Mouse (Mus musculus): ENCODE measurements around the gene Cdc42bpa. TPM values are rescaled to one million over a fixed set of nuclear protein-coding genes. Genes with fewer than 3 reads are reported as not detected.

Cdc42bpa gene
- polyA plus RNA-seq, 1 experiment from 2014 or later, result 27.0 TPM

- Histone ChIP-seq H3K4me3 (replicated peaks; ENCODE audit: low read length) (no peak overlapping the region), H3K9me3 (ENCODE audit: control insufficient read depth, low read length) (no peaks in the 10 kb centered on the region), H3K4me1 (replicated peaks; ENCODE audit: control insufficient read depth, insufficient read depth, low read length) (no peaks in the 10 kb centered on the region), H3K27me3 (ENCODE audit: control insufficient read depth, insufficient read depth, low read length) (no peaks in the 10 kb centered on the region), H3K27ac (no peak overlapping the region), H3K4me2 (replicated peaks) (no peak overlapping the region), H3K36me3 (replicated peaks; ENCODE audit: control insufficient read depth, insufficient read depth) (no peaks in the 10 kb centered on the region), H3K9ac (no peak overlapping the region)
- ATAC-seq (ENCODE audit: low FRiP score), result no peak
- DNase-seq (ENCODE audit: low spot score), result no peak
- whole genome bisulfite sequencing, result 90% methylated on average over 4 of the region's 4 CpGs
Observed at GRCm38 (mm10) chr1:180188951-180189350, 228.7 kb downstream of the Cdc42bpa start.

GRCm38 (mm10) chr1:180191112-180191511, 230.8 kb downstream of the Cdc42bpa start:
- H3K27ac ChIP-seq, result no peak overlapping the region
- no peak for ATAC-seq (ENCODE audit: low FRiP score)
- H3K36me3 ChIP-seq (replicated peaks; ENCODE audit: control insufficient read depth, insufficient read depth), result no peaks in the 10 kb centered on the region
- H3K9me3 ChIP-seq (ENCODE audit: control insufficient read depth, low read length), result no peaks in the 10 kb centered on the region
- no peak overlapping the region for H3K9ac ChIP-seq
- H3K4me3 ChIP-seq (replicated peaks; ENCODE audit: low read length), result no peak overlapping the region
- WGBS, result 90% methylated on average over 8 of the region's 8 CpGs
- H3K27me3 ChIP-seq (ENCODE audit: control insufficient read depth, insufficient read depth, low read length), result no peaks in the 10 kb centered on the region
- H3K4me2 ChIP-seq (replicated peaks), result no peak overlapping the region
- H3K4me1 ChIP-seq (replicated peaks; ENCODE audit: control insufficient read depth, insufficient read depth, low read length), result peaks cover 6% of the 10 kb centered on the region; the same call in 1 of the 2 replicates
- no peak for DNase-seq (ENCODE audit: low spot score)

GRCm38 (mm10) chr1:180191651-180192220, 231.5 kb downstream of the Cdc42bpa start:
- no peak overlapping the region for H3K4me3 ChIP-seq (replicated peaks; ENCODE audit: low read length)
- H3K9me3 ChIP-seq (ENCODE audit: control insufficient read depth, low read length), result no peaks in the 10 kb centered on the region
- ATAC-seq (ENCODE audit: low FRiP score) (no peak), DNase-seq (ENCODE audit: low spot score) (no peak)
- no peak overlapping the region for H3K9ac ChIP-seq
- 65% methylated on average over 7 of the region's 7 CpGs for WGBS
- no peak overlapping the region for H3K4me2 ChIP-seq (replicated peaks)
- peaks cover 6% of the 10 kb centered on the region; the same call in 1 of the 2 replicates for H3K4me1 ChIP-seq (replicated peaks; ENCODE audit: control insufficient read depth, insufficient read depth, low read length)
- no peaks in the 10 kb centered on the region for H3K36me3 ChIP-seq (replicated peaks; ENCODE audit: control insufficient read depth, insufficient read depth)
- H3K27me3 ChIP-seq (ENCODE audit: control insufficient read depth, insufficient read depth, low read length), result no peaks in the 10 kb centered on the region
- no peak overlapping the region for H3K27ac ChIP-seq

GRCm38 (mm10) chr1:180192866-180193265, 232.6 kb downstream of the Cdc42bpa start:
- WGBS, result 57% methylated on average over 4 of the region's 4 CpGs
- ATAC-seq (ENCODE audit: low FRiP score), result no peak

DNA sequence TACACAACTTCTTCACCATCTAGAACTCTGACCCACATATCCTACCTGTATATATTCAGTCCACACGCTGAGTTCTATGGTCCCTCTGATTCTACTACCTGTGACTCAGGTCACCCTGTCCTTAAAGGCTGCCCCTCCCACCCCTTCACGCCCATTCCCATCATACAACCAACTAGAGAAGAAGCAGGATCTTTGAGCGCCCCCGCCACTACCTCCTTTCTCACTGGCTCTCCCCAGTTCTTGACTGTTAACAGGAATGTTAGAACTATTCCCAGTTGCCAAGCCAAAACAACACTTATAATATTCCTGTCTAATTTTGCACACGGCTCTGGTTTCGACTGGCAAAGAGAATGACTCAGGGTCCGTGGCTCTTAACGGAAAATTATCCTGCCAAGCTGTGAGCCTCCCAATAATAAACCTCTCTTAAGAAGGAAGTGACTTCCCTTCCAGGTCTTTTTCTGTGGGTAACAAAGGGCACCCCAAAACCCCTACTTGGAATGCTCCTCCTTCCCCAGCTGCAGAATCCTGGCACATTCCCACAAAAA, 233.2 kb downstream of the Cdc42bpa start:
- no peak for ATAC-seq (ENCODE audit: low FRiP score)
- H3K4me2 ChIP-seq (replicated peaks), result no peak overlapping the region
- no peak overlapping the region for H3K27ac ChIP-seq
- H3K9ac ChIP-seq, result no peak overlapping the region
- no peak overlapping the region for H3K4me3 ChIP-seq (replicated peaks; ENCODE audit: low read length)
- H3K9me3 ChIP-seq (ENCODE audit: control insufficient read depth, low read length), result no peaks in the 10 kb centered on the region
- H3K27me3 ChIP-seq (ENCODE audit: control insufficient read depth, insufficient read depth, low read length), result no peaks in the 10 kb centered on the region
- peaks cover 6% of the 10 kb centered on the region; the same call in 1 of the 2 replicates for H3K4me1 ChIP-seq (replicated peaks; ENCODE audit: control insufficient read depth, insufficient read depth, low read length)
- 88% methylated on average over 8 of the region's 8 CpGs for WGBS
- H3K36me3 ChIP-seq (replicated peaks; ENCODE audit: control insufficient read depth, insufficient read depth), result no peaks in the 10 kb centered on the region
- no peak for DNase-seq (ENCODE audit: low spot score)

More at GRCm38 (mm10) chr1:180192866-180193265, 232.6 kb downstream of the Cdc42bpa start:
- H3K36me3 ChIP-seq (replicated peaks; ENCODE audit: control insufficient read depth, insufficient read depth), result no peaks in the 10 kb centered on the region
- no peaks in the 10 kb centered on the region for H3K9me3 ChIP-seq (ENCODE audit: control insufficient read depth, low read length)
- no peak overlapping the region for H3K4me2 ChIP-seq (replicated peaks)
- DNase-seq (ENCODE audit: low spot score), result no peak
- H3K27ac ChIP-seq, result no peak overlapping the region
- no peak overlapping the region for H3K4me3 ChIP-seq (replicated peaks; ENCODE audit: low read length)
- peaks cover 6% of the 10 kb centered on the region; the same call in 1 of the 2 replicates for H3K4me1 ChIP-seq (replicated peaks; ENCODE audit: control insufficient read depth, insufficient read depth, low read length)
- H3K27me3 ChIP-seq (ENCODE audit: control insufficient read depth, insufficient read depth, low read length), result no peaks in the 10 kb centered on the region
- H3K9ac ChIP-seq, result no peak overlapping the region

DNA sequence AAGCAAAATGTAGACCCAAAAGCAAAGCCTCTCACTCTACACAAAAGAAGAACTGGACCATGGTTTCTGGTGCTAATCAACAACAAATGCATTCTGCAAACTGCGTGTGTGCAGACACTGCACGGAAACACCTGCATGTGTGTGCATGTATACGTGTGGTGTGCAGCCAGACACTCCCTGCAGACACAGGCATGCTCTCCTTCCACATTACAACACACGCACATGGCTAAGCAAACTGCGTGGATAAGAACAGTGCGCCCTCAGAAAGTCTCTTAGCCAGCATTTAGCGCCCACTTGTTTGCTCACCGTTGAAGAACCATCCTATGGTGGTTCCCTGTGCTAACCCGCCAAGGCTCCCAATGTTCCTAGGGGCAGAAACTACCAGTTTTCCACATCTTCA, 233.8 kb downstream of the Cdc42bpa start:
- Histone ChIP-seq H3K9me3 (ENCODE audit: control insufficient read depth, low read length) (no peaks in the 10 kb centered on the region), H3K9ac (no peak overlapping the region), H3K4me2 (replicated peaks) (no peak overlapping the region), H3K36me3 (replicated peaks; ENCODE audit: control insufficient read depth, insufficient read depth) (no peaks in the 10 kb centered on the region), H3K4me3 (replicated peaks; ENCODE audit: low read length) (no peak overlapping the region), H3K27ac (no peak overlapping the region), H3K27me3 (ENCODE audit: control insufficient read depth, insufficient read depth, low read length) (no peaks in the 10 kb centered on the region), H3K4me1 (replicated peaks; ENCODE audit: control insufficient read depth, insufficient read depth, low read length) (peaks cover 6% of the 10 kb centered on the region; the same call in 1 of the 2 replicates)
- ATAC-seq (ENCODE audit: low FRiP score) (no peak), DNase-seq (ENCODE audit: low spot score) (no peak)
- 89% methylated on average over 9 of the region's 9 CpGs for WGBS

GRCm38 (mm10) chr1:180194781-180195471, 234.7 kb downstream of the Cdc42bpa start:
- ATAC-seq (ENCODE audit: low FRiP score), result no peak
- Histone ChIP-seq H3K27me3 (ENCODE audit: control insufficient read depth, insufficient read depth, low read length) (no peaks in the 10 kb centered on the region), H3K36me3 (replicated peaks; ENCODE audit: control insufficient read depth, insufficient read depth) (no peaks in the 10 kb centered on the region), H3K9ac (peak overlapping the region; percentile 35; the same call in 1 of the 2 replicates), H3K4me3 (replicated peaks; ENCODE audit: low read length) (peak overlapping the region; percentile 58), H3K4me1 (replicated peaks; ENCODE audit: control insufficient read depth, insufficient read depth, low read length) (peaks cover 6% of the 10 kb centered on the region; the same call in 1 of the 2 replicates), H3K27ac (no peak overlapping the region), H3K9me3 (ENCODE audit: control insufficient read depth, low read length) (no peaks in the 10 kb centered on the region), H3K4me2 (replicated peaks) (peak overlapping the region; percentile 60)
- WGBS, result 31% methylated on average over 9 of the region's 9 CpGs
- DNase-seq (ENCODE audit: low spot score), result no peak

DNA sequence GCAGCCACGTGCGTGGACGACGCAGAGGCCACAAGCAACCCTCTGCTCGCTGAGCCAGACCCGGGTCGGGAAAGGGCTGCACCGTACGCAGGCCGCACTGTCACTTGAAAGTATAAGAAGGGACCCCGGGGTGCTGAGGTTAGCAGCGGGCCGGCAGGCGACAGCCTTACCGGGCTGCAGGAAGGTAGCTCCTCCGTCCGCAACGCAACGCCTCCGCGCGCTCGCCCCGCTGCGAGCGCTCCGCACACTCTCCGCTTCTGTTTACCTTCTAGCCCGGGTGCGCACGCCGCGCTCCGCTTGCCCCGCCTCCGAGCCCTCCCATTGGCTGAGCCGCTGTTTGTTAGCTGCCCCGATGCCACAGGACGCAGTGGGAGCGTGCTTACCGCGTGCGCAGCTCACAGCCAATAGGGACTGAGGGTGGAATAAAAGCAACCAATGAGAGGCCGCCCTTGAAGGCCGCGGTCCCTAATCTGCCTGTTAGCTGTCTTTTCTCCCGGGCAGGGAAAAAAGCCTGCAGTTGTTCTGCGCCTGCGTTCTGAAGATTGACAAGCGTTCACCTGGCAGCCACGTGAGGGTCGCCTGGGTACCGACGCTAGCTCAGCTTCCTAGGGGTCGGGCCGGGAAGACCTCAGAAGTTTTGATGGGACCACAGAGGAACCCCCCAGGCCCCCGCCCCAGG, 235.6 kb downstream of the Cdc42bpa start:
- Histone ChIP-seq H3K4me2 (replicated peaks) (peak overlapping the region; percentile 60), H3K9me3 (ENCODE audit: control insufficient read depth, low read length) (no peaks in the 10 kb centered on the region), H3K4me3 (replicated peaks; ENCODE audit: low read length) (peak overlapping the region; percentile 58), H3K27ac (no peak overlapping the region), H3K36me3 (replicated peaks; ENCODE audit: control insufficient read depth, insufficient read depth) (no peaks in the 10 kb centered on the region), H3K9ac (peak overlapping the region; percentile 35; the same call in 1 of the 2 replicates), H3K4me1 (replicated peaks; ENCODE audit: control insufficient read depth, insufficient read depth, low read length) (peaks cover 6% of the 10 kb centered on the region; the same call in 1 of the 2 replicates), H3K27me3 (ENCODE audit: control insufficient read depth, insufficient read depth, low read length) (no peaks in the 10 kb centered on the region)
- WGBS, result 1% methylated on average over 57 of the region's 57 CpGs
- ATAC-seq (ENCODE audit: low FRiP score) (peak; percentile 100), DNase-seq (ENCODE audit: low spot score) (peak; percentile 93)

DNA sequence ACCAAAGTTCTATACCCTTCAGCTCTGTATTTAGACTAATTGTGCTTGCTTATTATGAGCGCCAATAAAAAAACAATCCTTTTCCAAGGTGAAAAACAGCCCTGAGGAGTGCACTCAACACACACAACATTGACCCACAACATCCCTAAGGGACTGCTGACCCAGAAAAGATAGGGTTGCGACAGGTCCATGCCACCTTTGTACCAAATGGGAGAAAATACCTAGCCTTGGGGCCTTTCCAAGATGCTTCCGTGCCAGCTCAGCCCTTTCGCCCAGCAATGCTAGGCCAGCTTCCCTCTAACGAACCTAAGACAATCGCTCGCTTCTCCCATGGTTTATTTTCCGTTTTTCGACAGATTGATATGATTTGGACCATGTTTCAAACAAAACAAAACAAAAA, 236.2 kb downstream of the Cdc42bpa start:
- Histone ChIP-seq H3K27me3 (ENCODE audit: control insufficient read depth, insufficient read depth, low read length) (no peaks in the 10 kb centered on the region), H3K36me3 (replicated peaks; ENCODE audit: control insufficient read depth, insufficient read depth) (no peaks in the 10 kb centered on the region), H3K4me1 (replicated peaks; ENCODE audit: control insufficient read depth, insufficient read depth, low read length) (peaks cover 6% of the 10 kb centered on the region; the same call in 1 of the 2 replicates), H3K4me2 (replicated peaks) (peak overlapping the region; percentile 60), H3K9ac (no peak overlapping the region), H3K27ac (no peak overlapping the region), H3K9me3 (ENCODE audit: control insufficient read depth, low read length) (no peaks in the 10 kb centered on the region), H3K4me3 (replicated peaks; ENCODE audit: low read length) (peak overlapping the region; percentile 58; the same call in 1 of the 2 replicates)
- WGBS, result 93% methylated on average over 9 of the region's 9 CpGs
- no peak for DNase-seq (ENCODE audit: low spot score)
- no peak for ATAC-seq (ENCODE audit: low FRiP score)
